Mouse (Mus musculus) layer of hippocampus, postnatal 36 days (tissue): ENCODE results near the gene Cuedc1. TPM values are rescaled to one million over a fixed set of nuclear protein-coding genes. Genes with fewer than 3 reads are reported as not detected.

Experiments used
- DNase-seq, 2 experiments: peaks; one replicate each; pipeline ENCODE4 v3.0.0; 2022
- total RNA-seq, 2 experiments: library from RNA; stranded (reverse); gene quantifications; 2 replicates each; pipeline ENCODE4 v1.2.3; 2021

The Cuedc1 gene
- total RNA-seq, 2 experiments from 2014 or later = 27.9 to 31.4 TPM

DNA sequence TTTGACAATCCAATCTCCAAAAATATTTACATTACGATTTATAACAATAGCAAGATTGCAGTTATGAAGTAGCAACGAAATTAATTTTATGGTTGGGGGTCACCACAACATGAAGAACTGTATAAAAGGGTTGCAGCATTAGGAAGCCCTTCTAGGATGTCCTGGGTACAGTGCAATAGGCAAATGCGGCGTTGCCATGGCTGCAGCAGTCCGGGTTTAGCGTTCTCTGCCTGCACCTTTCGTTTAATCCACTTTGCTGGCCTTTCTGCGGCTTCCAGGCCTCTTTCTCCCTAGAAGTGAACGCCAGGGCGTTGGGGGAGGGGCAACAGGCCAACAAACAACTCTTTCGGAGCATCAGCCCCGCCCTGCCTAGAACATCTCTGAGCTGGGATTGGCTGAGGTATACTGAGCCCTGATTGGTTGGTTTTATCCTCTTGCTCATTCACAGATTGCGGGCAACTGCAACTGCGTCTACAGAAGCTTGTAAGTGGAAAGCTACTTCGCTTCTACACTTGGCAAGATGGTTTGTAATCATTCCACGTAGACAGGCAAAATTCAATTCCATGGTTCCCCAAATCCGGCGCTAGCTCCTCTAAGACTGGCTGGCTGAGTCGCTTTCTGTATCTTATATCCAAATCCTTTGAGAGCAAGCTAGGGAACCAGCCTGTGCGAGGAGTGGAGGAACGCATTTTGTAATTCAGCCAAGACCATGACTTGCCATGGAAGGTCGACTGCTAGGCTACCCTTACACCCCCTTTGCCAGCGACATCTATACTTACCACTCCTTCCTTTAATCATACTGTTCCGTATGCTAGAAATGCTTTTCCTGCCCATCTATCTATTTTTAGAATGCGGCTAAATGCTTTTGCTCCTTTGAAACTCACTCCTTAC is 10.9 kb upstream of the Cuedc1 start:
- DNase-seq = peak; percentile 83 to 86

- DNase-seq = no peak
Measured at GRCm38 (mm10) chr11:88089150-88089549, 8.7 kb upstream of the Cuedc1 start.

DNA sequence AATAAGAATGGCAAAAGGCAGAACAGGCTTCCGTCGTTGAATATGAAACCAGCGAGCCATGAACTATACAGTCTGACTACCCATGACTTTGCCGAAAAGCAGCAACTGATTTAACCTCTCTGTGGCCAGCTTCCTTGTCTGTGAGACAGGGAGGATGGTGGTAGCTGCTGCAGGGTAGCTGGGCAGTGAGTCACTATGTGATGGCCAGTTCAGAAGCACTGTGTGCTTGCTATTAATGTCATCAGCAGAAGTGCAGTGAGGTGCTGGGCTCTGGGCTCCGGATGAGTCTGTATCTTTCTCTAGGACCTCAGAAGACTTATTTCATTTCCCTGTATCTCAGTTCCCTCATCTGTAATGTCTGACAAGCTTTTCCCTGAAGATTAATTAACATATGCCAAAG is 7.6 kb upstream of the Cuedc1 start:
- no peak for DNase-seq

DNA sequence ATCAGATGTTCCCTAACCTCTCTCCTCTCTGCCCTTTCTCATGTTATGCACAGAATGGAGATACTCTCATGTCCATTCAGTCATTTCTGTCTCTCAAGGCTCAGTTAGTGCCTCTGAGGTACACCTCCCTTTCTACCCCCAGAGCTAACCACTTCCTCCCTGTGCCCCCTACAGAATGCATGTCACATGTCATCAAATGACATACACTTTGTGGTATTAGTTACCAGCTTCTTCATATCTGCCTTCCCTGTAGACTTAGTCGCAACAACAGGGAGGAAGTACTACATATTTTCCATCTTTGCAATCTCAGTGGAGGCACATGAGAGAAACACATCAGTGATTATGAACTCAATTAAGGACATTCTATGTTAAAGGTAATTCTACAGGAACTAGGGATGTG is 5.9 kb upstream of the Cuedc1 start:
- no peak for DNase-seq

GRCm38 (mm10) chr11:88097173-88097572 is 685 bp upstream of the Cuedc1 start:
- no peak for DNase-seq

DNA sequence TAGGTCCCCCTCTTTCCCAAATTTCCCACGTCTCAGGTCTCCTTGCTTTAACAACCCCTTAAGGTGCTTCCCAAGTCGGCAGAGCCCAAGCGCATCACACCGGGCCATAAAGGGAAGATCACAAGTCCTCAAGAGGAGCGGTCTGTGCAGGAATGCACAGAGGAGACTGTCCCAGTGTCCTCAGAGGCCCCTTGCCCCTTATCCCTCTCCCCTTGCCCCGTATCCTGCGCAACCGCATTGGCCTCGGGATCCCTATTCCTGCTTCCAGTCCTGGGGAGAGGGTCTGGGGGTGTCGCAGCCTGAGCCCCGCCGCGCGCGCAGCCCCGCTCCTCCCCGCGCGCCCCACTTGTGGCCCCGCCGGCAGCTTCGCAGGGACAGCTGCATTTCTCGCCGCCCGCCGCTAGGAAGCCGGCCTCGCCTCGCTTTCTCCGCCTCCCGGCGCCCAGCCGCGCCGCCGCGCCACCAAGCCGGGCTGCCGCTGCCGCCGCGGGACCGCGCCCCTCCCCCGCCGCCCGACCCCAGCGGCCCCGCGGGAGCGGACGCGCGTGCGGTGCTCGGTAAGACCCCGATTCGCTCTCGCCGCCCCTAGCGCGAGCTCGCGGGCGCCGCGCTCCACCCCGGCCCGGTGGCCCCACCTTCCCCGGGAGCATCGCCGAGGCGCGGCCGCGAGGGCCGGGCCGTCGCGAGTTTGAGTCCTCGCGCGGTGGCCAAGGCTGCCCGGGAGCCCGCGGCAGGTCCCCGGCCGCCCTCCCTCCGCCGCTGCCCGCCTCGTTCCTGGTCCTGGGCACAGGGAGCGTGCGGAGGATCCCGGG is 1.1 kb downstream of the Cuedc1 start:
- peak; percentile 75 to 81 for DNase-seq

DNA sequence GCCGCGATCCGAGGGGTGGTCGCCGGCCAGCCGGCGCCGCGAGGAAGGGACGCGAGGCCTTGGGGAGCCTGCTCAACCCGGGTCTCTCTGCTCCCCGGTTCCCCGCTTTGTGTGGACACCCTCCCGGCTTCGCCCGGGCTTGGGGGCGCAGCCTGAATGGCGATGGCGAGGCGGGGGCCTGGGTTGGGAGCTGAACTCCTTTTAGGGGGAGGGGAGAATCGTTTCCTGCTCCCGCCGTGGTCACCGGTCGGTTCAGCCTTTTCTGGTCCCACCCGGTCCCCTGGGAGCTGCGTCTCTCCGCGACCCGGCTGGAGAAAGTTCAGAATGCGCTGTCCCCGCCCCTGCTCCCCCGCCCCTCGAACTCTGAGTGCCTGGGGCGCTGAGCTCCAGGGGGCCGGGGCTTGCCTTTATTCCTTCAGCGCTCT is 1.8 kb downstream of the Cuedc1 start:
- DNase-seq = peak; percentile 42 to 54

DNA sequence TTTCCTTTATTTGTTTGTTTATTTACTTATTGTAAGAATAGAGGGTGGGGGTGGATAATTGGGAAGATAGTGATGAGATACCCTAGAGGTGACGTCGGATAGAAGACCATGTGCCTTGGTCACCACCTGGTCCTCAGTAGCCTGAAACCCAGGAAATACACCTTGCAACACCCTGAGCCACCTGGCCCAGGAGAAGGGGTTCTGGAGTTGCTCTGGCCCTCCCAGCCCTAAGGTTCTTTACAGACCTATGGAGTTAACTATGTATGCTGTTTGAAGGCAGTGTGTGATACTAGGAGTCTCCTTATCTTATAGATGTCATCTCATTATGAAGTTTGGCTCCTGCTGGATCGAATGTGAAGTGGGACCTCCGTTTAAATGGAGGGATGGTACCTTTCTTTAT is 2.3 kb downstream of the Cuedc1 start:
- no peak for DNase-seq

- DNase-seq = no peak
Measured at GRCm38 (mm10) chr11:88103214-88103941, 5.5 kb downstream of the Cuedc1 start.

DNA sequence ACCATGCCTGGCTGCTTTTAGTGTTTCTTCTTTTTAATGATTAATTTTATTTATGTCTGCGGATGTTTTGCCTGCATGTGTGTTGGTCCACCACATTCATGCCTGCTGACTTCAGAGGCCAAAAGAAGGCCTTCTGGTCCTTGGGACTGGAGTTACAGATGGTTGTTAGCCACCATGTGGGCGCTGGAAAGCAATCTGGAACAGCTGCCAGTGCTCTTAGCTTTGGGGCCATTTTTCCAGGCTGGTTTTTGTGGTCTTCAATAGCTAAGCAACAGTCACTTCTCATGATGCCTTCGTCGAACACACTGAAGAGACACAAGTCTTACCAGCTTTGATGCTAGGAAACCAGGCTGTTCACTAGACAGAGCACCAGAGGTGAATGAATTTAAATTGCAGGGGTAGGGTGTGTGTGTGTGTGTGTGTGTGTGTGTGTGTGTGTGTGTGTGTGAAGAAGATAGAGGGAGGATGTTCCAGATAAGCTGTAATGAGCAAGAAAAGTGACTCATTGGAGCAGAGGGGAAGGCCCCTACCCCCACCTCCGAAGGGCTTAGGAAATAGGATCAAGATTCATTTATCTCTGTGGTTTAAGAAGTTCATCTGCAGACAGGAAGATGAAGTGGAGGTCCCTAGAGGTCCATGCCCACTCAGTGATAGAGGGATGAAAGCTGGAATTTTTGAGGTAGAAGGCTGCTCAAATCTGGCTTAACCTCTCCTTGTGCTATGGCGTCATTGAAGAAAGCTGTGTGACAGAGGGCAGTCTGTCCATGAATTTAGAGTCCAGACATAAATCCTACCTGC is 7.8 kb downstream of the Cuedc1 start:
- no peak for DNase-seq

GRCm38 (mm10) chr11:88106292-88106554 is 8.4 kb downstream of the Cuedc1 start:
- DNase-seq = no peak

- DNase-seq = no peak
Measured at GRCm38 (mm10) chr11:88107365-88107764, 9.5 kb downstream of the Cuedc1 start.

- DNase-seq = no peak
Measured at GRCm38 (mm10) chr11:88110031-88110594, 12.3 kb downstream of the Cuedc1 start.

GRCm38 (mm10) chr11:88112078-88112477 is 14.2 kb downstream of the Cuedc1 start:
- DNase-seq = no peak

DNA sequence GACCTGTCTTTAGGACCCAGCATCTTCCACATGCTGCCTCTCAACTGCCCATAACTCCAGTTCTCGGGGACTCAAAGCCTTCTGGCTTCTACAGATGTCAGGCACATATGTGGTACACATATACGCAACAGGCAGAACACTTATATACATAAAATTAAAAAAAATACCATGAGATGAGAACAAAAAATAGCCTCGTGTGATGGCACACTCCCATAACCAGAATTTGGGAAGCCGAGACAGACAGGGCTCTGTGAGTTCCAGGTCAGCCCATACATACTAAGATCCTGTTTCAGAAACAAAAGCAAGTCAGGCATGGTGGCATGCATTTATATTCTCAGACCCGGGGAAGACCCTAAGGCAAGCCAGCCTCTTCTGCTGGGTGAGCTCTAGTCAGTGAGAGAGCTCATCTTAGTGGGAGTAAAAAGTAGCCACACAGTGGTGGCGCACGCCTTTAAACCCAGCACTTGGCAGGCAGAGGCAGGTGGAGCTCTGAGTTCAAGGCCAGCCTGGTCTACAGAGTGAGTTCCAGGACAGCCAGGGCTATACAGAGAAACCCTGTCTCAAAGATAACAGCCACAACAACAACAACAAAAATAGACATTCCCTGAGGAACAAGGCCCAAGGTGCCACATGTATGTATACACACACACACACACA is 14.9 kb downstream of the Cuedc1 start:
- DNase-seq = no peak

DNA sequence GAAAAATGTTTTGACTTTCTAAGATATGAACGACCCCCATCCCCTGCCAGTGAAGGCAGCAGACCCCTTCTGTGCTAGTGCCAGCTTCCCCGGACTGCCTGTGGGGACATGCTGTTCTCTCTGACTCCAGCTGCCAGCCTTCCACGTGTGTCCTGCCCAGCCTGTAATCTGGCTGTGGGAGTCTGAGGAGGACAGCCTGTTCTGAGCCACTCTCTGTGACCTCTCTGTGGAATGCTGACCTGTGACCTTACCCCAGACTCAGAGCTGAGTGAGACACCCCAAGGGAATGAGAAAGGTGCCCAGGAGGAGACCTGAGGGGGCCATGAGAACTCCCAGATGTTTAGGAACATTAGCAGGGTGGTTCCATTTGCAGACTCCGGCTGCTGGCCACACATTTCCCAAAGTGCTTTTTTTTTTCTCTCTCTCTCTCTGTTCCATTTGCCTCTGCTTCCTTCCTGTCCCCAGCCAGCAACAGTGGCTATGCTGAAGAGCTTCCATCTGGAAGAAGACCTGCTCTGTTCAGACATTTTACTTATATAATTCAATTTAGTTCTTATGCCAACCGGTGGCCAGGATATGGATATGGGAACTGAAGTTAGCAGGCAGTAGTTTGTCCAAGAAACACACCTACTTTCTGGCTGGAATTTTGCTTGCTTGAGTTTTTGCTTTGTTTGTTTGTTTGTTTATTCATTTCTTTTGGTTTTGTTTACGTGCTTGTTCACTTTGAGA is 15.8 kb downstream of the Cuedc1 start:
- no peak for DNase-seq

DNA sequence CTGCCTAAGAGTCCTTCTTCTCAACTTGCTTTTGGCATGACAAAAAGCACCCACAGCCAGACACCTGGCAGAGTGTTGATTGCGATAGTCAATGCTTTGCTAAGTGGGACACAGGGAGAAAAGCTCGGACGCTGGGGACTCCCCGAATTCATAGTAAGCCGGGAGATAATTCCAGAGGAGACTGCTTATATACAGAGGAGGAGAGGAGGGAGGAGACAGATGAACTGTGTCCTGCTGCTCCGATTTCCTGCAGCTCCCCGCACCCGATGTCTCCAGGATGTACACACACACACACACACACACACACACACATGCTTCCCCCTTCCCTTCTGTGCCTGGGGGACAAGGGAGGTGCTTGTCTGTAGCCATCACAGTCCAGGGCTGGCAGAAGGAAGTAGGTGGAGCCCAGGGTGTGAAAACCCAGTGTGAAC is 17.0 kb downstream of the Cuedc1 start:
- no peak for DNase-seq

DNA sequence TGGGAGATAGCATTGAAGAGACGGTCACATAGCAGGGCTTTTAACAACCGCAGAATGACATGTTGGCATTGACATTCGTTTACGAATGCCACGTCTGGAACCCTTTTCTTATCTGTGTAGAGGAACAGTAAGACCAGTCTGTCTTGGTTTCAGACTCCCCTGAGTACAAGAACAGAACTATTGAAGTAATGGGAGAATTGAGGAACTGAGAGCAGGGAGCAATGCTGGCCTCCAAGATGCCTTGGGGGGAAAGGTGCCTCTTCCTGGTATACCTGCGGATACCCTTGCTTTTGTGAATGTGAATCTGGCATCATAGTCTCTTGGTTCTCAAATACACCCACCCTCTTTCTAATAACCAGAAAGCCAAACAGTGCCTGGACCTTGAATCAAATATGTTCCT is 18.7 kb downstream of the Cuedc1 start:
- no peak for DNase-seq

GRCm38 (mm10) chr11:88117356-88118090 is 19.7 kb downstream of the Cuedc1 start:
- no peak for DNase-seq

DNA sequence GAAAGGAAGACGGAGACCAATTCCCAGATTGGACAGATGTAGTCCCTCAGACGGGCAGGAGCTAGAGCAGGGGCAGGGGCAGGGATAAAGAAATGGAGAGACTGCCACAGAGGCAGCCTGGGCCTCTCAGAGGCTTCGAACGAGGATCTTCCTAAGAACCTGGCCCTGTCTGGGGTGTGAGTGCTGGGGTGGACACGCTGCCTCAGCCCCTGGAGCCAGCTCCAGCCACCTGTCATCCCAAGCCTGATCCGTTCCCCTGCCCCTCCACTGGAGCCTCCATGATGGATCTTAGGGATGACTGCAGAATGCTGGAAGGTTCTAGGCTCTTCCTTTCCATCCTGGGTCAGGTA is 20.2 kb downstream of the Cuedc1 start:
- no peak for DNase-seq
